Mouse (Mus musculus): ENCODE data around the gene Zfp991. TPM values are rescaled to one million over a fixed set of nuclear protein-coding genes. Genes with fewer than 3 reads are reported as not detected.
"Not testable (repeated sequence)": the region's sequence is repeated elsewhere in the genome, so short reads cannot be mapped to it uniquely, and the experiment has no call there.

Zfp991 gene
- polyA plus RNA-seq (2012; rRNA removed): 1.5 and 2.5 TPM in 2 replicates

GRCm38 (mm10) chr4:147131837-147132459 lies at the start of gene Zfp991:
Gene Zfp991 (plus strand): TSS chr4:147132038.
- DNase-seq (ENCODE audit: low read depth): not testable (repeated sequence)

GRCm38 (mm10) chr4:147095641-147096040 lies 36.2 kb upstream of the Zfp991 start:
- DNase-seq (ENCODE audit: low read depth): not testable (repeated sequence)

GRCm38 (mm10) chr4:147101666-147102626 lies 29.9 kb upstream of the Zfp991 start:
- DNase-seq (ENCODE audit: low read depth): peak; percentile 60

- not testable (repeated sequence) for DNase-seq (ENCODE audit: low read depth)
Observed at GRCm38 (mm10) chr4:147103814-147104213, 28.0 kb upstream of the Zfp991 start.

- DNase-seq (ENCODE audit: low read depth): not testable (repeated sequence)
Observed at GRCm38 (mm10) chr4:147117839-147118238, 14.0 kb upstream of the Zfp991 start.

- DNase-seq (ENCODE audit: low read depth): not testable (repeated sequence)
Observed at GRCm38 (mm10) chr4:147122286-147122685, 9.6 kb upstream of the Zfp991 start.

- not testable (repeated sequence) for DNase-seq (ENCODE audit: low read depth)
Observed at GRCm38 (mm10) chr4:147123797-147124196, 8.0 kb upstream of the Zfp991 start.

GRCm38 (mm10) chr4:147124400-147125306 lies 7.2 kb upstream of the Zfp991 start:
- DNase-seq (ENCODE audit: low read depth): peak; percentile 69

GRCm38 (mm10) chr4:147125326-147125725 lies 6.5 kb upstream of the Zfp991 start:
- DNase-seq (ENCODE audit: low read depth): not testable (repeated sequence)

GRCm38 (mm10) chr4:147125870-147126269 lies 6.0 kb upstream of the Zfp991 start:
- not testable (repeated sequence) for DNase-seq (ENCODE audit: low read depth)

GRCm38 (mm10) chr4:147126435-147126834 lies 5.4 kb upstream of the Zfp991 start:
- not testable (repeated sequence) for DNase-seq (ENCODE audit: low read depth)

- DNase-seq (ENCODE audit: low read depth): not testable (repeated sequence)
Observed at GRCm38 (mm10) chr4:147127137-147127536, 4.7 kb upstream of the Zfp991 start.

GRCm38 (mm10) chr4:147128152-147128551 lies 3.7 kb upstream of the Zfp991 start:
- not testable (repeated sequence) for DNase-seq (ENCODE audit: low read depth)

GRCm38 (mm10) chr4:147133596-147133995 lies 1.8 kb downstream of the Zfp991 start:
- not testable (repeated sequence) for DNase-seq (ENCODE audit: low read depth)

- DNase-seq (ENCODE audit: low read depth): not testable (repeated sequence)
Observed at GRCm38 (mm10) chr4:147141757-147142156, 9.9 kb downstream of the Zfp991 start.

- DNase-seq (ENCODE audit: low read depth): not testable (repeated sequence)
Observed at GRCm38 (mm10) chr4:147165282-147165681, 33.4 kb downstream of the Zfp991 start.

GRCm38 (mm10) chr4:147170547-147170946 lies 38.7 kb downstream of the Zfp991 start:
- not testable (repeated sequence) for DNase-seq (ENCODE audit: low read depth)

- not testable (repeated sequence) for DNase-seq (ENCODE audit: low read depth)
Observed at GRCm38 (mm10) chr4:147171557-147171956, 39.7 kb downstream of the Zfp991 start.

GRCm38 (mm10) chr4:147176279-147176880 lies 44.5 kb downstream of the Zfp991 start:
- DNase-seq (ENCODE audit: low read depth): not testable (repeated sequence)

GRCm38 (mm10) chr4:147181141-147181685 lies 49.4 kb downstream of the Zfp991 start:
- not testable (repeated sequence) for DNase-seq (ENCODE audit: low read depth)

Measured in brain, embryonic 14.5 days (tissue).